Mouse (Mus musculus) heart, postnatal 0 days (tissue): ENCODE results near the gene Slc2a6.

Source experiments
- CTCF ChIP-seq: IDR thresholded peaks from 2 replicates; pipeline ENCODE4 v1.5.1; 2016; ENCODE audit warnings: antibody characterized with exemption, control low read depth, low read depth
- EP300 ChIP-seq: IDR thresholded peaks from 2 replicates; pipeline ENCODE4 v1.6.1; 2016; ENCODE audit warnings: antibody characterized with exemption, low read depth

- TF ChIP-seq CTCF (no peak), EP300 (no peak)
Measured at GRCm38 (mm10) chr2:27058251-27058650, 30.5 kb upstream of the Slc2a6 start.
